Mouse (Mus musculus) kidney, embryonic 15.5 days (tissue): ENCODE results near the gene Fmr1. TPM values are rescaled to one million over a fixed set of nuclear protein-coding genes. Genes with fewer than 3 reads are reported as not detected.
A peak's percentile ranks its signal among the peaks of the same experiment; 100 is the strongest.
"Not testable (repeated sequence)": the region's sequence is repeated elsewhere in the genome, so short reads cannot be mapped to it uniquely, and the experiment has no call there.

ENCODE experiments used
- ATAC-seq: fragments of 200-750 bp; cut with Nextera tagmentation; replicated peaks from 2 replicates; pipeline ENCODE4 v1.8.0; 2017; ENCODE audit warnings: moderate TSS enrichment; ENCODE audit not compliant: low FRiP score
- H3K27ac ChIP-seq: fragments of 300-500 bp; sonication (generic); 2 replicates; pipeline ENCODE4 v1.5.1; 2015; ENCODE audit warnings: mild to moderate bottlenecking, inconsistent platforms
- H3K27me3 ChIP-seq: fragments of 300-500 bp; sonication (generic); 2 replicates; pipeline ENCODE4 v1.6.1; 2015; ENCODE audit warnings: inconsistent platforms
- H3K36me3 ChIP-seq: fragments of 300-500 bp; sonication (generic); 2 replicates; pipeline ENCODE4 v1.6.1; 2015; ENCODE audit warnings: inconsistent platforms
- H3K4me1 ChIP-seq: fragments of 300-500 bp; sonication (generic); 2 replicates; pipeline ENCODE4 v1.6.1; 2015; ENCODE audit warnings: inconsistent platforms
- H3K4me2 ChIP-seq: fragments of 300-500 bp; sonication (generic); 2 replicates; pipeline ENCODE4 v1.6.1; 2015; ENCODE audit warnings: moderate library complexity, mild to moderate bottlenecking, inconsistent platforms
- H3K4me3 ChIP-seq: fragments of 300-500 bp; sonication (generic); replicated peaks from 2 replicates; pipeline ENCODE4 v1.5.1; 2015; ENCODE audit warnings: mild to moderate bottlenecking, inconsistent platforms
- H3K9ac ChIP-seq: fragments of 300-500 bp; sonication (generic); 2 replicates; pipeline ENCODE4 v1.6.1; 2015; ENCODE audit warnings: mild to moderate bottlenecking, inconsistent platforms
- H3K9me3 ChIP-seq: fragments of 300-500 bp; sonication (generic); replicated peaks from 2 replicates; pipeline ENCODE4 v1.6.1; 2016; ENCODE audit warnings: inconsistent platforms
- WGBS: fragments of 180-500 bp; shearing (Covaris S2); methylation state at CpG from one replicate; pipeline ENCODE4 v1.1.7; 2015; ENCODE audit warnings: mixed read lengths; 5-methylcytosine and 5-hydroxymethylcytosine counted together
- polyA plus RNA-seq: library from polyadenylated mRNA; unstranded; fragments of >200 nt; fragmentation: Nextera tagmentation; extraction: Ambion mirVana; gene quantifications from 2 replicates; pipeline ENCODE4 v1.2.1, GENCODE M21; 2015

The Fmr1 gene
- polyA plus RNA-seq = 57.0 and 60.6 TPM in 2 replicates

- H3K4me1 ChIP-seq = no peaks in the 10 kb centered on the region
- ATAC-seq = peak; percentile 98
- WGBS = 15% methylated on average over 35 of the region's 49 CpGs
- peak within 1 kb of the TSS; percentile 75 for H3K9ac ChIP-seq
- peak within 1 kb of the TSS; percentile 70 for H3K4me3 ChIP-seq
- peak within 1 kb of the TSS; percentile 92 for H3K27ac ChIP-seq
- H3K27me3 ChIP-seq = no peaks in the 10 kb centered on the region
- H3K4me2 ChIP-seq = peak within 1 kb of the TSS; percentile 62
- H3K9me3 ChIP-seq = no peaks in the 10 kb centered on the region
- no peaks in the 10 kb centered on the region for H3K36me3 ChIP-seq
Measured at GRCm38 (mm10) chrX:68678333-68678740, at the start of gene Fmr1. Fmr1 (plus strand) TSS chrX:68678541.

- H3K9me3 ChIP-seq = no peaks in the 10 kb centered on the region
- H3K36me3 ChIP-seq = no peaks in the 10 kb centered on the region
- H3K9ac ChIP-seq = no peak overlapping the region
- no peak overlapping the region for H3K4me3 ChIP-seq
- H3K27ac ChIP-seq = no peak overlapping the region
- H3K4me1 ChIP-seq = no peaks in the 10 kb centered on the region
- 72% methylated on average over 1 of the region's 1 CpGs for WGBS
- H3K27me3 ChIP-seq = no peaks in the 10 kb centered on the region
- H3K4me2 ChIP-seq = no peak overlapping the region
- ATAC-seq = no peak
Measured at GRCm38 (mm10) chrX:68641603-68642002, 36.7 kb upstream of the Fmr1 start.

- no peaks in the 10 kb centered on the region for H3K4me1 ChIP-seq
- 52% methylated on average over 7 of the region's 7 CpGs for WGBS
- H3K27ac ChIP-seq = no peak overlapping the region
- ATAC-seq = no peak
- no peaks in the 10 kb centered on the region for H3K36me3 ChIP-seq
- H3K4me3 ChIP-seq = no peak overlapping the region
- no peaks in the 10 kb centered on the region for H3K27me3 ChIP-seq
- no peak overlapping the region for H3K4me2 ChIP-seq
- H3K9me3 ChIP-seq = no peaks in the 10 kb centered on the region
- no peak overlapping the region for H3K9ac ChIP-seq
Measured at GRCm38 (mm10) chrX:68645154-68645919, 33.0 kb upstream of the Fmr1 start.

GRCm38 (mm10) chrX:68677508-68677907 lies 833 bp upstream of the Fmr1 start:
- H3K9ac ChIP-seq = no peak overlapping the region
- H3K4me1 ChIP-seq = no peaks in the 10 kb centered on the region
- H3K4me3 ChIP-seq = peak overlapping the region; percentile 70
- no peaks in the 10 kb centered on the region for H3K9me3 ChIP-seq
- H3K27ac ChIP-seq = no peak overlapping the region
- H3K4me2 ChIP-seq = peak overlapping the region; percentile 62; the same call in 1 of the 2 replicates
- WGBS = 20% methylated on average over 1 of the region's 1 CpGs
- no peak for ATAC-seq
- no peaks in the 10 kb centered on the region for H3K27me3 ChIP-seq
- H3K36me3 ChIP-seq = no peaks in the 10 kb centered on the region

- Histone ChIP-seq H3K4me2 (peak overlapping the region; percentile 44), H3K9me3 (no peaks in the 10 kb centered on the region), H3K36me3 (no peaks in the 10 kb centered on the region), H3K27me3 (no peaks in the 10 kb centered on the region), H3K27ac (peak overlapping the region; percentile 92), H3K9ac (peak overlapping the region; percentile 75), H3K4me3 (peak overlapping the region; percentile 70), H3K4me1 (no peaks in the 10 kb centered on the region)
- peak; percentile 79 for ATAC-seq
- 22% methylated on average over 40 of the region's 67 CpGs for WGBS
Measured at GRCm38 (mm10) chrX:68678815-68679486, 610 bp downstream of the Fmr1 start.

GRCm38 (mm10) chrX:68684706-68685105 lies 6.4 kb downstream of the Fmr1 start:
- no peak overlapping the region for H3K27ac ChIP-seq
- ATAC-seq = no peak
- 75% methylated on average over 2 of the region's 2 CpGs for WGBS

GRCm38 (mm10) chrX:68691936-68692335 lies 13.6 kb downstream of the Fmr1 start:
- H3K4me1 ChIP-seq, H3K9ac ChIP-seq, H3K27ac ChIP-seq, H3K4me2 ChIP-seq, ATAC-seq, H3K27me3 ChIP-seq, H3K4me3 ChIP-seq, H3K36me3 ChIP-seq, H3K9me3 ChIP-seq: not testable (repeated sequence)
- 88% methylated on average over 8 of the region's 8 CpGs for WGBS

More at GRCm38 (mm10) chrX:68684706-68685105, 6.4 kb downstream of the Fmr1 start:
- Histone ChIP-seq H3K4me2 (no peak overlapping the region), H3K36me3 (no peaks in the 10 kb centered on the region), H3K9me3 (no peaks in the 10 kb centered on the region), H3K27me3 (no peaks in the 10 kb centered on the region), H3K4me1 (no peaks in the 10 kb centered on the region), H3K4me3 (no peak overlapping the region), H3K9ac (no peak overlapping the region)

GRCm38 (mm10) chrX:68736902-68737301 lies 58.6 kb downstream of the Fmr1 start:
- WGBS = 56% methylated on average over 1 of the region's 1 CpGs
- H3K4me1 ChIP-seq = no peaks in the 10 kb centered on the region
- H3K36me3 ChIP-seq = no peaks in the 10 kb centered on the region
- H3K9me3 ChIP-seq = no peaks in the 10 kb centered on the region
- no peaks in the 10 kb centered on the region for H3K27me3 ChIP-seq
- ATAC-seq = no peak
- no peak overlapping the region for H3K4me3 ChIP-seq
- H3K27ac ChIP-seq = no peak overlapping the region
- no peak overlapping the region for H3K4me2 ChIP-seq
- H3K9ac ChIP-seq = no peak overlapping the region

GRCm38 (mm10) chrX:68740088-68740487 lies 61.7 kb downstream of the Fmr1 start:
- no peak overlapping the region for H3K4me3 ChIP-seq
- no peak for ATAC-seq
- WGBS = 48% methylated on average over 2 of the region's 2 CpGs

GRCm38 (mm10) chrX:68761606-68762005 lies 83.3 kb downstream of the Fmr1 start, which contains the start of gene Fmr1nb:
Fmr1nb (plus strand) TSS chrX:68761839.
- Histone ChIP-seq H3K36me3 (no peaks in the 10 kb centered on the region), H3K4me2 (no peak within 1 kb of the TSS), H3K27me3 (no peaks in the 10 kb centered on the region), H3K9ac (no peak within 1 kb of the TSS), H3K9me3 (no peaks in the 10 kb centered on the region), H3K27ac (no peak within 1 kb of the TSS), H3K4me1 (no peaks in the 10 kb centered on the region), H3K4me3 (no peak within 1 kb of the TSS)
- WGBS = 86% methylated on average over 15 of the region's 15 CpGs
- ATAC-seq = no peak

More at GRCm38 (mm10) chrX:68740088-68740487, 61.7 kb downstream of the Fmr1 start:
- no peaks in the 10 kb centered on the region for H3K4me1 ChIP-seq
- H3K36me3 ChIP-seq = no peaks in the 10 kb centered on the region
- no peak overlapping the region for H3K27ac ChIP-seq
- H3K4me2 ChIP-seq = no peak overlapping the region
- no peaks in the 10 kb centered on the region for H3K9me3 ChIP-seq
- H3K27me3 ChIP-seq = no peaks in the 10 kb centered on the region
- no peak overlapping the region for H3K9ac ChIP-seq
